Mouse (Mus musculus): ENCODE data around the gene Slc35e4. TPM values are rescaled to one million over a fixed set of nuclear protein-coding genes. Genes with fewer than 3 reads are reported as not detected.

Gene Slc35e4
- 1 to 10 TPM; 9.2 to 9.6 TPM for total RNA-seq (2023)

GRCm38 (mm10) chr11:3914109-3914840, at the start of gene Slc35e4:
Slc35e4 (minus strand) TSS chr11:3914664.

DNA sequence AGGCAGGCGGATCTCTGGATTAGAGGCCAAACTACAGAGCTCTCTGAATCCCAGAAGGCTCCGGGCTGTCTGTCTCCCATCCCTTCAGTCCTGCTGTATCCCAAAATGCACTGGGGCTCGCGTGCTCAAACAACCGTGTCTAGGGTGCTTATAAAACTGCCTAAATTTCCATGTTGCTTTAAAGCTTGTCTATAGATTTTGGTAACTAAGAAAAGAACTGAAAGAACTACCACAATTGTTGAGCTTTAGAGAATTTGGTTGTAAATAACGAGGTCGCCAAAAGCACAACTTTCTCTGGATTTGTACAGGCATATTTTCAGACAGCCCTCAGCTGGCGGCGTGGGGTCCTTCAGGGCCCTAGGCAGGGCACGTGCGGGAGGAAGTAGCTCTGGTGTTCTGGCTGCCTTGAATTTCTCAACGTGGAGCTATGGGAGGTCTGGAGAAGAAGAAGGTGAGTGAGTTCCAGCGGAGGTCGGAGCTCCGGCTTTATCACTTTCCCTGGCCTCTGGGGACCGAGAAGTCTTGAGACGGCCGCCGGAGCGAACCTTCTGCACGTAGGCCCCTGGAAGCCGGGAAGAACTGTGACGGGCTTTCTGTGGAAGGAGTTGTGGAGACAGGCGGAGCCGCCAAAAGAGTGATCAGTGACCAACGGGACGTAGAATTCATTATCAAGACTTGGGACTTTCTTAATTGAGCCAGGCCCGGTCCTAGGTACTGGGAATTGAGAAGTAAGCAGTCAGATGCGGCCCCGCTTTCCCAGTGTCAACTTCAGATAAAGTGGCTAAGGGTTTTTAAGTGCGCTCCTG, 49.3 kb upstream of the Slc35e4 start, which contains the start of gene Pes1:
Pes1 (plus strand) TSS at position 366 of the 806 bp plus-strand sequence.

GRCm38 (mm10) chr11:3931511-3932211, 17.2 kb upstream of the Slc35e4 start, which contains the start of gene Tcn2:
Tcn2 (minus strand) TSS chr11:3932159.

GRCm38 (mm10) chr11:3894406-3895281, 19.8 kb downstream of the Slc35e4 start, which contains the start of the genes 4921536K21Rik and Dusp18:
4921536K21Rik (minus strand) TSS chr11:3895098.
Dusp18 (plus strand) TSS chr11:3895240.

DNA sequence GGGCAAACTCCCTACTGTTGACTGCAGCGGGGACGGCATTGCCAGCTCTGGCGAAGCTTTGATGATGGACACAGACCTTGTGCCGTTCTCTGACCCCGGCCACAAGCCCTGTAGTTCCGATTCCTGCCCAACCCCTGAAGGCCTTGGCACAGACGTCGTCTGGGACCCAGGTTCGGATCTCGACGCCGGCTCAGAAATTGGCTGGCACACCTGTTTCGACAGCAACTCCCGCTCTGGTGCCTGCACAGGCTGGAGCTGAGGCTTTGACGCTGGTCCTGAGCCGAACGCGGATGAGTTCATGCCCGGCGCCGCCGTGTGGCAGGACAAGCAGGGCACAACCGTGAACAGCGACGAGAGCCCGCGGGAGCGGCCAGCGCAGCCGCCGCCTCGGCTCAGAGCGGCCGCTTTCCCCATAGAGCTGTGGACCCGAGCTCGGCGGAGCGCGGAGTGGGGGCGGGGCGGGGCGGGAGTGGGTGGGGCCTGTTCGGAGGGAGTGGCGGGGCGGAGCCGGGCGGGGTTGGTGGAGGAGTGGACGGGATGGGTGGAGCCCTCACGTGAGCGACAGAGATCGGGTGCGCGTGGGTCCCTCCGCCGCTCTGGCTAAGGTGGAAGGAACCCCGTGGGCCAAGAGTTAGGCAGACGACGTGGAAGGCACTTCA, 50.9 kb downstream of the Slc35e4 start, which contains the start of gene Osbp2:
Osbp2 (minus strand) TSS at position 450 of the 659 bp plus-strand sequence.

Other genes with a start within 250 kb of the Slc35e4 start
- not detected for gene Osbp2, start 50.8 kb downstream of the Slc35e4 start, total RNA-seq (2023)
- 1 to 10 TPM in 1 of 2 experiments, under 1 TPM in 1; 0.66 to 1.6 TPM for gene 4921536K21Rik, start 19.6 kb downstream of the Slc35e4 start, total RNA-seq (2023)
- 1 to 10 TPM; 5.6 to 7.6 TPM for gene Dusp18, start 19.4 kb downstream of the Slc35e4 start, total RNA-seq (2023)
- gene Tcn2, start 17.5 kb upstream of the Slc35e4 start, total RNA-seq (2023) = 100 to 1,000 TPM; 162 to 166 TPM
- 10 to 100 TPM; 23.0 to 32.5 TPM for gene Pes1, start 49.3 kb upstream of the Slc35e4 start, total RNA-seq (2023)
- not detected for gene 4930556J24Rik, start 62.1 kb upstream of the Slc35e4 start, total RNA-seq (2023)
- gene Gal3st1, start 69.0 kb upstream of the Slc35e4 start, total RNA-seq (2023) = under 1 TPM in 1 of 2 experiments, not detected in 1; 0.18 TPM
- not detected for gene Sec14l4, start 116.8 kb upstream of the Slc35e4 start, total RNA-seq (2023)
- not detected for gene Sec14l3, start 150.2 kb upstream of the Slc35e4 start, total RNA-seq (2023)
- 1 to 10 TPM; 3.1 to 3.2 TPM for gene Mtfp1, start 180.8 kb upstream of the Slc35e4 start, total RNA-seq (2023)
- gene Sec14l2, start 208.8 kb upstream of the Slc35e4 start, total RNA-seq (2023) = 10 to 100 TPM in 1 of 2 experiments, 1 to 10 TPM in 1; 6.1 to 12.8 TPM
- 10 to 100 TPM in 1 of 2 experiments, 1 to 10 TPM in 1; 9.8 to 12.9 TPM for gene Rnf215, start 220.5 kb upstream of the Slc35e4 start, total RNA-seq (2023)
- 1 to 10 TPM; 2.3 to 3.0 TPM for gene Ccdc157, start 245.6 kb upstream of the Slc35e4 start, total RNA-seq (2023)
- gene Sf3a1, start 245.7 kb upstream of the Slc35e4 start, total RNA-seq (2023) = 10 to 100 TPM; 35.8 to 44.4 TPM

Measured in neutrophil, adult 83 days (primary cell).